Mouse (Mus musculus): ENCODE data around the gene Taar7a. TPM values are rescaled to one million over a fixed set of nuclear protein-coding genes. Genes with fewer than 3 reads are reported as not detected.
A peak's percentile ranks its signal among the peaks of the same experiment; 100 is the strongest.

Taar7a gene
- total and polyA plus RNA-seq, 3 experiments: not detected

DNA sequence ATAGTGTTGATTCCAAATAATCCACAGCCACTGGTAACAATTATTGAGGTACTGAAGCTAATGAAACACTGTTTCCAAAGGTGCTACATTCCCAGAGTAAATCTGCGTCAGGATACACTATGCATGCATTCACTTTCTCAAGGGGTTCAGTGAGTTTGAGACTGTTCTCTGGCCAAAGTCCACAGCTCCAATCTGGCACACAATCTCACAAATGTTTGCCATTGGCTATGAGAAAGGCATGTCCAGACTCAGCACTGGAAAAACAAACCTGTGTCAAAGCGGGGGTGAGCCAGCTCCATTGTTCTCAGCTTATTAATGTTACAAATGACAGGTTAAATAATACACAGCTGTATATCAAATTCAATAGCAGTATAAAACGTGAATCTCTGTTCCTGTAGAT is 34.2 kb downstream of the Taar7a start:
- ATAC-seq (ENCODE audit: extremely low read depth, insufficient number of reproducible peaks, low FRiP score, poor library complexity, severe bottlenecking) (no peak), DNase-seq (ENCODE audit: low spot score) (no peak)
- TF ChIP-seq GATA2 (IDR thresholded peaks at IDR 0.05; ENCODE audit: borderline replicate concordance, low read depth, low read length): no peak
- TF ChIP-seq CTCF (IDR thresholded peaks at IDR 0.05; ENCODE audit: low read depth, low read length): no peak
- TF ChIP-seq GATA1 (IDR thresholded peaks at IDR 0.05; ENCODE audit: borderline replicate concordance, low read length): no peak
- TF ChIP-seq TAL1 (conservative IDR thresholded peaks at IDR 0.05; ENCODE audit: low read depth, low read length): no peak
- no peak for TF ChIP-seq POLR2AphosphoS5 (IDR thresholded peaks at IDR 0.05; ENCODE audit: insufficient replicate concordance, low read depth, low read length)
- no peak overlapping the region for H3K4me3 ChIP-seq (ENCODE audit: low read depth, low read length)
- no peaks in the 10 kb centered on the region for H3K9me3 ChIP-seq (replicated peaks)
- no peaks in the 10 kb centered on the region for H3K36me3 ChIP-seq (replicated peaks)
- H3K27me3 ChIP-seq (ENCODE audit: insufficient read depth, low read length): no peaks in the 10 kb centered on the region
- no peaks in the 10 kb centered on the region for H3K4me1 ChIP-seq (ENCODE audit: insufficient read depth, low read depth, low read length)

DNA sequence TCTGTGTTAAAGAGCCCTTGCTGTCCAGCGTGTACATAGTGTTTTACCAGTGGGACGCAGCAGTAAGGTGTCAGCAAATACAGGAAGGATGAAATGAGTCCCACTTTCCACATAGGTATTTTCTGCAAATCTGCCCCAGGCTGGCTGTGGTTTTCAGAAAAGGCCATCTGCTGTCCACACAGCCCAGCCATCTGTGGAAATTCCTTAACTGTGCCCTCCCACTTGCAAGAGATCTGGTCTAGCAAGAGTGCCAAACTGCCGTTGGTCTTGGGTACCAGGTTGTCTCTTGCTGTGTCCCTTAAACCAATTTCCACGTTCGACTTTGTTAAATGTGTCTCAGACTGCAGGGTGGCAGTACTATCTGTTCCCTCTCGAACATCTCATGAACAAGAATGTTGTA is 41.6 kb downstream of the Taar7a start:
- Histone ChIP-seq H3K4me3 (ENCODE audit: low read depth, low read length) (no peak overlapping the region), H3K36me3 (replicated peaks) (no peaks in the 10 kb centered on the region), H3K9me3 (replicated peaks) (no peaks in the 10 kb centered on the region), H3K27me3 (ENCODE audit: insufficient read depth, low read length) (0 out of 2 replicates have a peak, but pooled peaks cover 2% of the 10 kb centered on the region), H3K4me1 (ENCODE audit: insufficient read depth, low read depth, low read length) (no peaks in the 10 kb centered on the region)
- DNase-seq (ENCODE audit: low spot score): no peak
- no peak for TF ChIP-seq GATA2 (IDR thresholded peaks at IDR 0.05; ENCODE audit: borderline replicate concordance, low read depth, low read length)
- no peak for TF ChIP-seq GATA1 (IDR thresholded peaks at IDR 0.05; ENCODE audit: borderline replicate concordance, low read length)
- TF ChIP-seq POLR2AphosphoS5 (IDR thresholded peaks at IDR 0.05; ENCODE audit: insufficient replicate concordance, low read depth, low read length): no peak
- no peak for ATAC-seq (ENCODE audit: extremely low read depth, insufficient number of reproducible peaks, low FRiP score, poor library complexity, severe bottlenecking)

DNA sequence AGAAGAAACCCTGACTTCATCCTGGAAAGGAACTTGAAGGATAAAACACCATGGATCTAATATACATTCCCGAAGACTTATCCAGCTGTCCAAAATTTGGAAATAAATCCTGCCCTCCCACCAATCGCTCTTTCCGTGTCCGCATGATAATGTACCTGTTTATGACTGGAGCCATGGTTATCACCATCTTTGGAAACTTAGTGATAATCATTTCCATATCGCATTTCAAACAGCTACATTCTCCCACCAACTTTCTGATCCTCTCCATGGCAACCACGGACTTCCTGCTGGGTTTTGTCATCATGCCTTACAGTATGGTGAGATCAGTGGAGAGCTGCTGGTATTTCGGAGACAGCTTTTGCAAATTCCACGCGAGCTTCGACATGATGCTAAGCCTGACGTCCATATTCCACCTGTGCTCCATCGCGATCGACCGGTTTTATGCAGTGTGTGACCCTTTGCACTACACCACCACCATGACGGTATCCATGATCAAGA is 43.7 kb downstream of the Taar7a start, which contains the start of gene Taar3:
Gene Taar3 (plus strand): TSS at position 51 of the 498 bp plus-strand sequence.
- DNase-seq (ENCODE audit: low spot score) (no peak), ATAC-seq (ENCODE audit: extremely low read depth, insufficient number of reproducible peaks, low FRiP score, poor library complexity, severe bottlenecking) (no peak)
- no peaks in the 10 kb centered on the region for H3K9me3 ChIP-seq (replicated peaks)
- no peaks in the 10 kb centered on the region for H3K4me1 ChIP-seq (ENCODE audit: insufficient read depth, low read depth, low read length)
- H3K36me3 ChIP-seq (replicated peaks): no peaks in the 10 kb centered on the region
- 0 out of 2 replicates have a peak, but pooled peaks cover 2% of the 10 kb centered on the region for H3K27me3 ChIP-seq (ENCODE audit: insufficient read depth, low read length)
- TF ChIP-seq POLR2AphosphoS5 (IDR thresholded peaks at IDR 0.05; ENCODE audit: insufficient replicate concordance, low read depth, low read length) (no peak), CTCF (IDR thresholded peaks at IDR 0.05; ENCODE audit: low read depth, low read length) (no peak), GATA1 (IDR thresholded peaks at IDR 0.05; ENCODE audit: borderline replicate concordance, low read length) (no peak), TAL1 (conservative IDR thresholded peaks at IDR 0.05; ENCODE audit: low read depth, low read length) (no peak), GATA2 (IDR thresholded peaks at IDR 0.05; ENCODE audit: borderline replicate concordance, low read depth, low read length) (no peak)
- H3K4me3 ChIP-seq (ENCODE audit: low read depth, low read length): no peak within 1 kb of the TSS

DNA sequence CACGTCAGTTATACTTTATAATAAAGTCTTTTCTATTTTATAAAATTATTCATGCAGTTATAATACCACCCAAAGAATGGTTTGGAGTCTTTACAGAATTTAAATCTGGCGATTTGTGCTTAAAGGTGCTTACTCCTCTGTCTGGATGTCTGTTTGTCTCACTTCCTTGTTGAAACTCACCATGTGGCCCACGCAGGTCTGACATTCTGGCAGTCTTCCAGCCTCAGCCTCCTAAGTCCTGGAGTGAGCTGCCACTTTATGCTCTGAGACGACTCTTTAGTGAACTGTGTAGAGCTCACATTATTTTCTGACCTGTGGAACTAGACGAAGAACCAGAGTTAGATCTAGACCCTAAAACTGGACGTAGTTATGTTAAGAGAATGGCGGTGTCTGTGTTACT is 45.3 kb downstream of the Taar7a start:
- no peak for DNase-seq (ENCODE audit: low spot score)

DNA sequence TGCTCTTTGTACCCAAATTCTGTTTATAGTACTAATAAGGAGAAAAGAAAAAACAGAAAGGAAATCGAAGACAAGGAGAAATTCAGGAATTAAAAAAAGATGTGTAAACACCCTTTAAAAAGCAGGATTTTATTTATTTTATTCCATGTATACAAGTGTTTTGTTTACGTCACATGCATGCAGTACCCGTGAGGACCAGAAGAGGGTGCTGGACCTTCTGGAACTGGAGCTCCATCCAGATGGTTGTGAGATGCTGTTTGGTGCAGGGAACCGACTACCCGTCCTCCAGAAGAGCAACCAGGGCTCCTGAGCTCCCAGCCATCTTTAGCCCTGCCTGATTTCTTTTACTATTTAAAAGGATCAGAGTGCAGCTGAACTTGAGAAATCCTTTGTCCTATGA is 50.8 kb downstream of the Taar7a start:
- DNase-seq (ENCODE audit: low spot score): no peak
- no peaks in the 10 kb centered on the region for H3K9me3 ChIP-seq (replicated peaks)
- no peaks in the 10 kb centered on the region for H3K27me3 ChIP-seq (ENCODE audit: insufficient read depth, low read length)
- no peak for ATAC-seq (ENCODE audit: extremely low read depth, insufficient number of reproducible peaks, low FRiP score, poor library complexity, severe bottlenecking)
- no peaks in the 10 kb centered on the region for H3K4me1 ChIP-seq (ENCODE audit: insufficient read depth, low read depth, low read length)
- no peak overlapping the region for H3K4me3 ChIP-seq (ENCODE audit: low read depth, low read length)
- no peaks in the 10 kb centered on the region for H3K36me3 ChIP-seq (replicated peaks)
- TF ChIP-seq GATA2 (IDR thresholded peaks at IDR 0.05; ENCODE audit: borderline replicate concordance, low read depth, low read length): no peak
- TF ChIP-seq CTCF (IDR thresholded peaks at IDR 0.05; ENCODE audit: low read depth, low read length): peak; percentile 40; the same call in 1 of the 2 replicates

More for the DNA sequence above, 45.3 kb downstream of the Taar7a start:
- Histone ChIP-seq H3K4me3 (ENCODE audit: low read depth, low read length) (no peak overlapping the region), H3K27me3 (ENCODE audit: insufficient read depth, low read length) (0 out of 2 replicates have a peak, but pooled peaks cover 2% of the 10 kb centered on the region), H3K9me3 (replicated peaks) (no peaks in the 10 kb centered on the region), H3K4me1 (ENCODE audit: insufficient read depth, low read depth, low read length) (no peaks in the 10 kb centered on the region), H3K36me3 (replicated peaks) (no peaks in the 10 kb centered on the region)
- ATAC-seq (ENCODE audit: extremely low read depth, insufficient number of reproducible peaks, low FRiP score, poor library complexity, severe bottlenecking): no peak
- TF ChIP-seq TAL1 (conservative IDR thresholded peaks at IDR 0.05; ENCODE audit: low read depth, low read length) (no peak), POLR2AphosphoS5 (IDR thresholded peaks at IDR 0.05; ENCODE audit: insufficient replicate concordance, low read depth, low read length) (no peak), GATA1 (IDR thresholded peaks at IDR 0.05; ENCODE audit: borderline replicate concordance, low read length) (no peak), GATA2 (IDR thresholded peaks at IDR 0.05; ENCODE audit: borderline replicate concordance, low read depth, low read length) (no peak), CTCF (IDR thresholded peaks at IDR 0.05; ENCODE audit: low read depth, low read length) (no peak)

Other genes with a start within 250 kb of the Taar7a start
- 1,930 and 2,036 TPM in 2 replicates for gene Rps12, start 206.2 kb downstream of the Taar7a start, total RNA-seq (2014; fragmentation: Nextera tagmentation)
- 1,882 and 2,182 TPM in 2 replicates for gene Rps12, start 206.2 kb downstream of the Taar7a start, total RNA-seq (2017)
- 1,152 and 1,558 TPM in 2 replicates for gene Rps12, start 206.2 kb downstream of the Taar7a start, polyA plus RNA-seq (2012)
- gene Slc18b1, start 196.5 kb downstream of the Taar7a start, total RNA-seq (2014; fragmentation: Nextera tagmentation): not detected in 2 replicates
- gene Slc18b1, start 196.5 kb downstream of the Taar7a start, total RNA-seq (2017): not detected in 2 replicates
- not detected in 2 replicates for gene Slc18b1, start 196.5 kb downstream of the Taar7a start, polyA plus RNA-seq (2012)
- not detected in 2 replicates for gene Vnn3, start 142.0 kb downstream of the Taar7a start, total RNA-seq (2014; fragmentation: Nextera tagmentation)
- gene Vnn3, start 142.0 kb downstream of the Taar7a start, total RNA-seq (2017): not detected in 2 replicates
- gene Vnn3, start 142.0 kb downstream of the Taar7a start, polyA plus RNA-seq (2012): not detected in 2 replicates
- not detected in 2 replicates for gene Vnn1, start 98.8 kb downstream of the Taar7a start, total RNA-seq (2014; fragmentation: Nextera tagmentation)
- 0.06 TPM in 1 of 2 replicates, not detected in the other for gene Vnn1, start 98.8 kb downstream of the Taar7a start, total RNA-seq (2017)
- gene Vnn1, start 98.8 kb downstream of the Taar7a start, polyA plus RNA-seq (2012): not detected in 2 replicates
- not detected in 2 replicates for gene Taar1, start 73.1 kb downstream of the Taar7a start, total RNA-seq (2014; fragmentation: Nextera tagmentation)
- gene Taar1, start 73.1 kb downstream of the Taar7a start, total RNA-seq (2017): 0.23 TPM in 1 of 2 replicates, not detected in the other
- not detected in 2 replicates for gene Taar1, start 73.1 kb downstream of the Taar7a start, polyA plus RNA-seq (2012)
- not detected in 2 replicates for gene Taar2, start 54.9 kb downstream of the Taar7a start, total RNA-seq (2014; fragmentation: Nextera tagmentation)
- gene Taar2, start 54.9 kb downstream of the Taar7a start, total RNA-seq (2017): 0.12 TPM in 1 of 2 replicates, not detected in the other
- gene Taar2, start 54.9 kb downstream of the Taar7a start, polyA plus RNA-seq (2012): not detected in 2 replicates
- not detected in 2 replicates for gene Taar3, start 43.9 kb downstream of the Taar7a start, total RNA-seq (2014; fragmentation: Nextera tagmentation)
- 0.11 TPM in 1 of 2 replicates, not detected in the other for gene Taar3, start 43.9 kb downstream of the Taar7a start, total RNA-seq (2017)
- gene Taar3, start 43.9 kb downstream of the Taar7a start, polyA plus RNA-seq (2012): not detected in 2 replicates
- not detected in 2 replicates for gene Taar4, start 33.0 kb downstream of the Taar7a start, total RNA-seq (2014; fragmentation: Nextera tagmentation)
- 0.29 TPM in 1 of 2 replicates, not detected in the other for gene Taar4, start 33.0 kb downstream of the Taar7a start, total RNA-seq (2017)
- gene Taar4, start 33.0 kb downstream of the Taar7a start, polyA plus RNA-seq (2012): not detected in 2 replicates
- gene Taar5, start 22.8 kb downstream of the Taar7a start, total RNA-seq (2014; fragmentation: Nextera tagmentation): not detected in 2 replicates
- gene Taar5, start 22.8 kb downstream of the Taar7a start, total RNA-seq (2017): 0.38 TPM in 1 of 2 replicates, not detected in the other
- gene Taar5, start 22.8 kb downstream of the Taar7a start, polyA plus RNA-seq (2012): not detected in 2 replicates
- not detected in 2 replicates for gene Taar6, start 7.8 kb downstream of the Taar7a start, total RNA-seq (2014; fragmentation: Nextera tagmentation)
- gene Taar6, start 7.8 kb downstream of the Taar7a start, total RNA-seq (2017): not detected in 2 replicates
- not detected in 2 replicates for gene Taar6, start 7.8 kb downstream of the Taar7a start, polyA plus RNA-seq (2012)
- gene Taar7b, start 6.5 kb upstream of the Taar7a start, total RNA-seq (2014; fragmentation: Nextera tagmentation): not detected in 2 replicates
- not detected in 2 replicates for gene Taar7b, start 6.5 kb upstream of the Taar7a start, total RNA-seq (2017)
- gene Taar7b, start 6.5 kb upstream of the Taar7a start, polyA plus RNA-seq (2012): not detected in 2 replicates
- not detected in 2 replicates for gene Taar7d, start 33.7 kb upstream of the Taar7a start, total RNA-seq (2014; fragmentation: Nextera tagmentation)
- 0.16 TPM in 1 of 2 replicates, not detected in the other for gene Taar7d, start 33.7 kb upstream of the Taar7a start, total RNA-seq (2017)
- gene Taar7d, start 33.7 kb upstream of the Taar7a start, polyA plus RNA-seq (2012): not detected in 2 replicates
- not detected in 2 replicates for gene Taar7e, start 44.1 kb upstream of the Taar7a start, total RNA-seq (2014; fragmentation: Nextera tagmentation)
- 0.33 TPM in 1 of 2 replicates, not detected in the other for gene Taar7e, start 44.1 kb upstream of the Taar7a start, total RNA-seq (2017)
- not detected in 2 replicates for gene Taar7e, start 44.1 kb upstream of the Taar7a start, polyA plus RNA-seq (2012)
- gene Taar7f, start 56.0 kb upstream of the Taar7a start, total RNA-seq (2014; fragmentation: Nextera tagmentation): not detected in 2 replicates
- not detected in 2 replicates for gene Taar7f, start 56.0 kb upstream of the Taar7a start, total RNA-seq (2017)
- not detected in 2 replicates for gene Taar7f, start 56.0 kb upstream of the Taar7a start, polyA plus RNA-seq (2012)
- gene Taar8a, start 83.0 kb upstream of the Taar7a start, total RNA-seq (2014; fragmentation: Nextera tagmentation): not detected in 2 replicates
- gene Taar8a, start 83.0 kb upstream of the Taar7a start, total RNA-seq (2017): not detected in 2 replicates
- gene Taar8a, start 83.0 kb upstream of the Taar7a start, polyA plus RNA-seq (2012): not detected in 2 replicates
- not detected in 2 replicates for gene Taar8b, start 98.8 kb upstream of the Taar7a start, total RNA-seq (2014; fragmentation: Nextera tagmentation)
- not detected in 2 replicates for gene Taar8b, start 98.8 kb upstream of the Taar7a start, total RNA-seq (2017)
- not detected in 2 replicates for gene Taar8b, start 98.8 kb upstream of the Taar7a start, polyA plus RNA-seq (2012)
- gene Taar8c, start 108.4 kb upstream of the Taar7a start, total RNA-seq (2014; fragmentation: Nextera tagmentation): not detected in 2 replicates
- gene Taar8c, start 108.4 kb upstream of the Taar7a start, total RNA-seq (2017): not detected in 2 replicates
- gene Taar8c, start 108.4 kb upstream of the Taar7a start, polyA plus RNA-seq (2012): not detected in 2 replicates
- not detected in 2 replicates for gene Taar9, start 116.1 kb upstream of the Taar7a start, total RNA-seq (2014; fragmentation: Nextera tagmentation)
- gene Taar9, start 116.1 kb upstream of the Taar7a start, total RNA-seq (2017): 0.11 TPM in 1 of 2 replicates, not detected in the other
- not detected in 2 replicates for gene Taar9, start 116.1 kb upstream of the Taar7a start, polyA plus RNA-seq (2012)
- 33.1 and 61.8 TPM in 2 replicates for gene Stx7, start 155.8 kb upstream of the Taar7a start, total RNA-seq (2014; fragmentation: Nextera tagmentation)
- 35.7 and 39.2 TPM in 2 replicates for gene Stx7, start 155.8 kb upstream of the Taar7a start, total RNA-seq (2017)
- gene Stx7, start 155.8 kb upstream of the Taar7a start, polyA plus RNA-seq (2012): 40.7 and 47.8 TPM in 2 replicates
- gene Moxd1, start 230.0 kb upstream of the Taar7a start, total RNA-seq (2014; fragmentation: Nextera tagmentation): not detected in 2 replicates
- gene Moxd1, start 230.0 kb upstream of the Taar7a start, total RNA-seq (2017): 0.06 TPM in 1 of 2 replicates, not detected in the other
- not detected in 2 replicates for gene Moxd1, start 230.0 kb upstream of the Taar7a start, polyA plus RNA-seq (2012)